Mouse (Mus musculus) small intestine, adult 2 months (tissue): ENCODE results near the gene Haghl.

Source experiments
- CTCF ChIP-seq: fragments of 200-500 bp; IDR thresholded peaks from 2 replicates; pipeline ENCODE4 v1.5.1; 2012; ENCODE audit warnings: low read depth, mild to moderate bottlenecking, control low read depth, inconsistent platforms, low read length, moderate library complexity, mixed read lengths; ENCODE audit not compliant: insufficient replicate concordance, insufficient read length; ENCODE audit errors: extremely low read depth
- POLR2A ChIP-seq: fragments of 200-500 bp; IDR thresholded peaks from 2 replicates; pipeline ENCODE4 v1.6.1; 2012; ENCODE audit warnings: low read depth, mild to moderate bottlenecking, control low read depth, inconsistent platforms, low read length, moderate library complexity

DNA sequence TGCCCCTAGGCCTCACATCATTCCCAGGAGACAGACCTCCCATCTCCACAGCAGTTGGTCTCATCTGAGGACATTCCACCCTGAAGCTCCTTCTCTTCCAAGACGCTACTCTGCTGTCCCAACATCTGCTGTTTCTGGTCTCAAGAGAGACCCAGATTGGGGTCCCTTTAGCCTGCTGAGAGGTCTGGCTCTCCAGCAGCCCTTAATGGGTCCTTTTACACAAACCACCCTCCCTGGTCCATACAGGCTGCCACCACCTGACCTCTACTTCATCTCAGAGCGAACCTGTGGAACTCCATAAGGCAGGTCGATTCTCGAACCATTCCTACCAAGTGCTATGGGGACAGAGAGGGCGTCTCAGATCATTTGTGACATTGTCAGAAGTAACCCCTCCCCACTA, 22.6 kb upstream of the Haghl start:
- TF ChIP-seq CTCF (no peak), POLR2A (no peak)
